Mouse (Mus musculus) layer of hippocampus, adult 2 months (tissue): Measurements from ENCODE around the gene Smim5. TPM values are rescaled to one million over a fixed set of nuclear protein-coding genes. Genes with fewer than 3 reads are reported as not detected.

ENCODE experiments used
- DNase-seq, 2 experiments: peaks; one replicate each; pipeline ENCODE4 v3.0.0; 2022; ENCODE audit warnings: low spot score in 2 of 2
- H3K27ac ChIP-seq: fragments of 200-600 bp; 2 replicates; pipeline ENCODE4 v1.8.1; 2022
- H3K4me3 ChIP-seq: fragments of 200-600 bp; 2 replicates; pipeline ENCODE4 v1.8.1; 2022; ENCODE audit warnings: mild to moderate bottlenecking
- CTCF ChIP-seq: fragments of 200-600 bp; conservative IDR thresholded peaks from 2 replicates; pipeline ENCODE4 v1.8.1; 2022; ENCODE audit warnings: antibody characterized with exemption, mild to moderate bottlenecking, moderate library complexity
- total RNA-seq, 2 experiments: library from RNA; stranded (reverse); gene quantifications; 2 replicates each; pipeline ENCODE4 v1.2.3; 2021

Gene Smim5
- total RNA-seq, 2 experiments from 2014 or later: 0.54 to 1.3 TPM

GRCm38 (mm10) chr11:115918637-115919036 lies 18.9 kb downstream of the Smim5 start:
- DNase-seq: no peak
- TF ChIP-seq CTCF: no peak
- Histone ChIP-seq H3K4me3 (no peak overlapping the region), H3K27ac (no peak overlapping the region)

- TF ChIP-seq CTCF: no peak
- no peak overlapping the region for H3K27ac ChIP-seq
Observed at GRCm38 (mm10) chr11:115919073-115919472, 19.3 kb downstream of the Smim5 start.

GRCm38 (mm10) chr11:115920110-115920818 lies 20.5 kb downstream of the Smim5 start:
- peak; percentile 86 for TF ChIP-seq CTCF
- H3K27ac ChIP-seq: no peak overlapping the region
- peak in 1 of 2 experiments; percentile 43 for DNase-seq

More at GRCm38 (mm10) chr11:115919073-115919472, 19.3 kb downstream of the Smim5 start:
- DNase-seq: no peak
- no peak overlapping the region for H3K4me3 ChIP-seq

GRCm38 (mm10) chr11:115921986-115922385 lies 22.2 kb downstream of the Smim5 start:
- no peak overlapping the region for H3K4me3 ChIP-seq
- no peak for DNase-seq
- H3K27ac ChIP-seq: no peak overlapping the region
- TF ChIP-seq CTCF: no peak

More at GRCm38 (mm10) chr11:115920110-115920818, 20.5 kb downstream of the Smim5 start:
- no peak overlapping the region for H3K4me3 ChIP-seq

GRCm38 (mm10) chr11:115929031-115929430 lies 29.3 kb downstream of the Smim5 start:
- no peak overlapping the region for H3K27ac ChIP-seq
- no peak for TF ChIP-seq CTCF
- no peak for DNase-seq
- no peak overlapping the region for H3K4me3 ChIP-seq

GRCm38 (mm10) chr11:115929818-115930217 lies 30.1 kb downstream of the Smim5 start:
- no peak for DNase-seq
- Histone ChIP-seq H3K4me3 (no peak overlapping the region), H3K27ac (no peak overlapping the region)
- no peak for TF ChIP-seq CTCF

- no peak for DNase-seq
- no peak overlapping the region for H3K4me3 ChIP-seq
- TF ChIP-seq CTCF: no peak
- no peak overlapping the region for H3K27ac ChIP-seq
Observed at GRCm38 (mm10) chr11:115931235-115931634, 31.5 kb downstream of the Smim5 start.

GRCm38 (mm10) chr11:115933108-115933746 lies 33.5 kb downstream of the Smim5 start, which contains the start of the genes Sap30bp and Recql5:
Gene Sap30bp, plus strand, starts transcription at chr11:115933282.
Gene Recql5, minus strand, starts transcription at chr11:115933477.
- DNase-seq: peak; percentile 98
- TF ChIP-seq CTCF: no peak
- H3K27ac ChIP-seq: peak within 1 kb of the TSS; percentile 87
- H3K4me3 ChIP-seq: peak within 1 kb of the TSS; percentile 93

GRCm38 (mm10) chr11:115933747-115934110 lies 34.0 kb downstream of the Smim5 start:
- H3K4me3 ChIP-seq: peak overlapping the region; percentile 93
- TF ChIP-seq CTCF: no peak
- H3K27ac ChIP-seq: peak overlapping the region; percentile 87
- DNase-seq: no peak

GRCm38 (mm10) chr11:115939690-115940329 lies 40.0 kb downstream of the Smim5 start:
- DNase-seq: peak; percentile 57 to 72
- no peak overlapping the region for H3K4me3 ChIP-seq
- TF ChIP-seq CTCF: peak; percentile 99
- H3K27ac ChIP-seq: no peak overlapping the region

- TF ChIP-seq CTCF: peak; percentile 50
- H3K27ac ChIP-seq: no peak overlapping the region
- no peak overlapping the region for H3K4me3 ChIP-seq
- DNase-seq: no peak
Observed at GRCm38 (mm10) chr11:115941980-115942379, 42.2 kb downstream of the Smim5 start.

GRCm38 (mm10) chr11:115945247-115945646 lies 45.5 kb downstream of the Smim5 start:
- no peak for TF ChIP-seq CTCF
- Histone ChIP-seq H3K4me3 (no peak overlapping the region), H3K27ac (no peak overlapping the region)
- DNase-seq: no peak

- no peak overlapping the region for H3K4me3 ChIP-seq
- TF ChIP-seq CTCF: no peak
- H3K27ac ChIP-seq: no peak overlapping the region
- no peak for DNase-seq
Observed at GRCm38 (mm10) chr11:115946221-115946828, 46.6 kb downstream of the Smim5 start.
